Mouse (Mus musculus) midbrain, embryonic 15.5 days (tissue): ENCODE measurements around the gene Ncoa7. TPM values are rescaled to one million over a fixed set of nuclear protein-coding genes. Genes with fewer than 3 reads are reported as not detected.
A peak's percentile ranks its signal among the peaks of the same experiment; 100 is the strongest.

Source experiments
- ATAC-seq: fragments of 200-750 bp; cut with Nextera tagmentation; replicated peaks from 2 replicates; pipeline ENCODE4 v1.8.0; 2017; ENCODE audit warnings: moderate TSS enrichment
- H3K27ac ChIP-seq: fragments of 300-500 bp; sonication (generic); 2 replicates; pipeline ENCODE4 v1.5.1; 2015; ENCODE audit warnings: mild to moderate bottlenecking, inconsistent platforms
- H3K27me3 ChIP-seq: fragments of 300-500 bp; sonication (generic); replicated peaks from 2 replicates; pipeline ENCODE4 v1.6.1; 2015; ENCODE audit warnings: inconsistent platforms
- H3K36me3 ChIP-seq: fragments of 300-500 bp; sonication (generic); replicated peaks from 2 replicates; pipeline ENCODE4 v1.6.1; 2015; ENCODE audit warnings: inconsistent platforms
- H3K4me1 ChIP-seq: fragments of 300-500 bp; sonication (generic); 2 replicates; pipeline ENCODE4 v1.6.1; 2015; ENCODE audit warnings: inconsistent platforms
- H3K4me2 ChIP-seq: fragments of 300-500 bp; sonication (generic); 2 replicates; pipeline ENCODE4 v1.6.1; 2015; ENCODE audit warnings: inconsistent platforms, mild to moderate bottlenecking, moderate library complexity
- H3K4me3 ChIP-seq: fragments of 300-500 bp; sonication (generic); 2 replicates; pipeline ENCODE4 v1.5.1; 2015; ENCODE audit warnings: mild to moderate bottlenecking, inconsistent platforms
- H3K9ac ChIP-seq: fragments of 300-500 bp; sonication (generic); 2 replicates; pipeline ENCODE4 v1.6.1; 2015; ENCODE audit warnings: mild to moderate bottlenecking, inconsistent platforms
- H3K9me3 ChIP-seq: fragments of 300-500 bp; sonication (generic); 2 replicates; pipeline ENCODE4 v1.6.1; 2016; ENCODE audit warnings: inconsistent platforms
- WGBS: fragments of 180-500 bp; shearing (Covaris S2); methylation state at CpG from one replicate; pipeline ENCODE4 v1.1.7; 2015; ENCODE audit warnings: mixed read lengths; 5-methylcytosine and 5-hydroxymethylcytosine counted together
- polyA plus RNA-seq: library from polyadenylated mRNA; unstranded; fragments of >200 nt; fragmentation: Nextera tagmentation; extraction: Ambion mirVana; gene quantifications from 2 replicates; pipeline ENCODE4 v1.2.1, GENCODE M21; 2015

The Ncoa7 gene
- polyA plus RNA-seq, 1 experiment from 2014 or later = 19.8 TPM

DNA sequence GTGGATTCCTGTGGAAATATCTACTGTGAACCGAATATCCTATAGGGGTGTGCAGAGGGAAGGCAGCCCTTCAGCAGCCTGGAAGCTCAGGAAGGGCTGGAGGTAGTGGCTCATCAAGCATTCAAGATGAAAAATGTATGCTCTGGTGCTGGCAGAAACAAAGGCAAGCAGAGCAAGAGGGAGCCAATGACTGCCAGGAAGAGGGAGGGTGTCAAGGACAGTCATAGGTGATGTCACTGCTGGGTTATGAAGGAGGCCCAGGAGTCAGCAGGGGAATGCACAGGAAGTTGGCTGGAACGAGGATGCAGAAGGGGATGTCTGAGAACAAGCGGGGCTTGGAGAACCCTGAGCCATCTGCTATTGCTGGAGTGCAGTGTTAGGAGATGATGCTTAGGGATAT is 24.9 kb downstream of the Ncoa7 start:
- 87% methylated on average over 3 of the region's 3 CpGs for whole genome bisulfite sequencing
- ATAC-seq = no peak
- no peak overlapping the region for H3K4me2 ChIP-seq
- no peaks in the 10 kb centered on the region for H3K9me3 ChIP-seq
- H3K9ac ChIP-seq = no peak overlapping the region
- H3K4me1 ChIP-seq = no peaks in the 10 kb centered on the region; the same call in 1 of the 2 replicates
- H3K4me3 ChIP-seq = no peak overlapping the region
- H3K27ac ChIP-seq = no peak overlapping the region
- no peaks in the 10 kb centered on the region for H3K36me3 ChIP-seq
- H3K27me3 ChIP-seq = no peaks in the 10 kb centered on the region

DNA sequence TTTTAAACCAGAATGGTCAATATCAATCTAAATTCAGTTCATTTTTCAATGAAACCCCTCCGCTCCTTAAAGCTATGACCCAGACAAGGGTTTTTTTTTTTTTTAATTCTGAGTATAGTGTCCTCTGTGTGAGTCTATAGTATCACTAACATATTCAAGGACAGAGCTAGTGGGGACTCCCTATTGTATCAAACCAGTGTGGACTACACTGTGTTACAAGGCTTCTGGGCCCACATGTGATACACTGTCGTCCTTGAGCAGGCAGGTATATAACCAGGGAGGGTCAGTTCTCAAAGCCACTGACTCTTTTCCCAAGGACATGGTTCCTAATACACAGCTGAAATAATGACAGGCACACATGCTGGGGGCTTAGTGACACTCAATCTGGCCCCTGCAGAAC is 27.1 kb downstream of the Ncoa7 start:
- peak; percentile 55; the same call in 1 of the 2 replicates for ATAC-seq
- WGBS = 81% methylated on average over 2 of the region's 2 CpGs
- H3K27ac ChIP-seq = no peak overlapping the region
- no peaks in the 10 kb centered on the region; the same call in 1 of the 2 replicates for H3K4me1 ChIP-seq
- no peak overlapping the region for H3K4me2 ChIP-seq
- H3K36me3 ChIP-seq = no peaks in the 10 kb centered on the region
- H3K9me3 ChIP-seq = no peaks in the 10 kb centered on the region
- no peak overlapping the region for H3K9ac ChIP-seq
- no peaks in the 10 kb centered on the region for H3K27me3 ChIP-seq
- H3K4me3 ChIP-seq = no peak overlapping the region

DNA sequence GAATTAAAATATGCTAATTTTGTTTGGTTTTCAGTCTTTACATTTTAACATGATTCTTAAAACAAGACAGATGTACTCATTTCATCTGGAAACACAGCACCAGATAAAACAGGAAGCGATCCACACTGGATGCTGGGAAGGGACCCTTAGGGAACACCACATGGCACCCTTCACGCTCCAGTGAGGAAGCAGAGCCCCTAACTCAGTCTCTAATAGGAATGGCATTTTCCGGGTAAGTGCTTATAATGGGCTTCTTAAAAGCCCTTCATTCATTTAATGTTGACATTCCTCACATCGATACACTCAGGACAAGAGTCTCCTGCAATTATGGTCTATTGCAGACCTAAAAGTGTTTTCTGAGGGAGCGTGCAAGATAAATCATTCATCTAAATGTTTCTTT is 27.6 kb downstream of the Ncoa7 start:
- H3K27ac ChIP-seq = no peak overlapping the region
- no peak overlapping the region for H3K4me2 ChIP-seq
- WGBS = 64% methylated on average over 5 of the region's 5 CpGs
- no peak overlapping the region for H3K4me3 ChIP-seq
- H3K9ac ChIP-seq = no peak overlapping the region
- no peaks in the 10 kb centered on the region; the same call in 1 of the 2 replicates for H3K4me1 ChIP-seq
- H3K9me3 ChIP-seq = no peaks in the 10 kb centered on the region
- peak; percentile 59; the same call in 1 of the 2 replicates for ATAC-seq
- no peaks in the 10 kb centered on the region for H3K36me3 ChIP-seq
- H3K27me3 ChIP-seq = no peaks in the 10 kb centered on the region

DNA sequence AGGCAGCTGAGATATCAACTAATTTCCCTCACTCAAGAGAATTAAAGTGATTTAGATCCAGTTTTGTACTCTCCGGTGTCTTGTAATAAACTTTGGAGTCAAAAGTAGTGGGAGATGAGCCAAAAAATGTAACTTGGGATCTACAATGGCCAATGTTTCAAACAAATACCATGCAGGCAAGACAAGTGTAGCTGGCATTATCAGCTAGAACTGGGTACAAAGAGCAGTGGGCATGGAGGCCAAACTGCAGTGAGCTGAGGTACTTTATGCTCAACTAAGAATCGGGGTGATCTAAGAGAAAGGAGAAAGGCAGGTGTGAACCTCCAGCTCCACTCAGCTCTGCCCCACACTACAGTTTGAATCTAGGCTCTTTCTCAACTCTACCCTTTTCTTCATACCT is 28.7 kb downstream of the Ncoa7 start:
- Histone ChIP-seq H3K36me3 (no peaks in the 10 kb centered on the region), H3K9me3 (no peaks in the 10 kb centered on the region), H3K4me2 (no peak overlapping the region), H3K27me3 (no peaks in the 10 kb centered on the region), H3K4me1 (no peaks in the 10 kb centered on the region; the same call in 1 of the 2 replicates), H3K4me3 (no peak overlapping the region), H3K9ac (no peak overlapping the region), H3K27ac (no peak overlapping the region)
- 89% methylated on average over 2 of the region's 2 CpGs for WGBS
- no peak for ATAC-seq

DNA sequence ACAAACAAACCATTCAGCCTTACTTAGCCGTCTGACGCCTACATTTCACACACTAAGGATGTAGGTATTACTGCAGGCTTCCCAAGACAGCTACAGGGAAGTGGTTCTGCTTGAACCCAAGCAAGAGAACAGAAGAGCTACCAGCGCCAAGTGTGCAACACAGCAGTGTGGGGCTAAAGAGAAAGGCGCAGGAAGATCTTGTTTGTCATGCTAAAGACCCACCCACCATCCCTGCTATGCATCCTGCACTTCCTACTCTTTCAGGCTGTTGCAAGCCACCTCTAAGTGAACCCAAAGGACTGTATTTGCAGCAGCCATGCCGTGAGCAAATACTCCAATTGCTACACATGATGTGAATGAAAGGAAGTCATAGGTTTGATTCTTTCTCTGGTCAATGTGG is 29.9 kb downstream of the Ncoa7 start:
- Histone ChIP-seq H3K9ac (no peak overlapping the region), H3K4me3 (no peak overlapping the region), H3K9me3 (no peaks in the 10 kb centered on the region), H3K4me2 (no peak overlapping the region), H3K27me3 (no peaks in the 10 kb centered on the region), H3K4me1 (no peaks in the 10 kb centered on the region; the same call in 1 of the 2 replicates), H3K27ac (no peak overlapping the region), H3K36me3 (no peaks in the 10 kb centered on the region)
- ATAC-seq = no peak
- WGBS = 74% methylated on average over 5 of the region's 5 CpGs

DNA sequence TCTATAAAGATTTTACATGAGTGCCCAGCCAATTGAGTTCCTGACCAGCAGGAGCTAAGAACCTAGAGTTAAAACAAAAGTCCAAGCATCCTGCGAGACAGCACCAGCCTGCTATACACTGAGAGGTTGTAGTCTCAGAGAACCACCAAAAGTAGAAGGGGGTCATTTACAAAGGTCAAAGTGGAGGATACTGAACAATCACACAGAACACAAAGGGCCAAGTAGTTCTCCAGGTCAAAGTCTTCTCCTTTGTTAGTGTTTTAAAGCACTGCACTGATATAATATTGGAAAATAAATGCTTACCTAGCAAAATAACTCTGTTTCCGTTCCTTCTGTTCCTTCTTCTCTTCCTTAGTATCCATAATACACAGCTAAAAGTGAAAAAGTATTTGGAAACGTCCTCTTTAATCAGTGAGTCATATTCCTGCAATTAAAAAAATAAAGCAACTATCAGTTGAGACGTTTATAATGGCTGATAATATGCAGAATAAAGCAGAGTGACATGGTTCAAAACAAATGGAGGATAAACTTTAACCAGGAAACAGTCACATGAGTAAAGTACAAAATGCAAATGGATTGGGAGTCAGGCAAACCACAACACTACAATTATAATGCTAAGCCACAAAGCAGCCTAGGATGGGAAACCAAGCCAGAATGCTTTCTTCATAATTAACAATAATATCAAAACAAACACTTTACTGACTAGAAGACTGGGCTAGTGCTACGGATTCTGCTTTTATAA is 31.5 kb downstream of the Ncoa7 start:
- ATAC-seq = no peak
- Histone ChIP-seq H3K9ac (no peak overlapping the region), H3K36me3 (no peaks in the 10 kb centered on the region), H3K9me3 (no peaks in the 10 kb centered on the region), H3K4me3 (no peak overlapping the region), H3K4me1 (no peaks in the 10 kb centered on the region; the same call in 1 of the 2 replicates), H3K27ac (no peak overlapping the region), H3K4me2 (no peak overlapping the region), H3K27me3 (no peaks in the 10 kb centered on the region)
- 83% methylated on average over 5 of the region's 5 CpGs for WGBS

DNA sequence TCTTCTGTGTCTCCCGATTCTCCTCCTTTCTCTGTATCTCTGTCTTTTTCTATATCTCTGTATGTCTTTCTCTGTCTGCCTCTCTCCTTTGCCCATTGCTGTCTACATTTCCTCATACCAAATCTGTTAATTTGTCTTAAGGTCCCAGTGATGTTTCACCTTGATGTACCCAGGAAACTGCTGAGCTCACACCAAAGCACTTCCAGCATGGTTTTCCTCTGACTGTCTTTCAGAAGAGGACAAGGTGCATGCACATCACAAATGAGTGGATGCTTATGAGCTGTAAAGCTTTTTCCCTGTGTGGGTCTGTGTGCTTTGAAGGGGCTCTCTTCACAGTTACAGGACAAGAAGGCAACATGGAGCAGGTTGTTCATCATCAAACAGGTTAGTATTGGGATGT is 34.3 kb downstream of the Ncoa7 start:
- Histone ChIP-seq H3K27ac (no peak overlapping the region), H3K9me3 (no peaks in the 10 kb centered on the region), H3K4me2 (no peak overlapping the region), H3K27me3 (no peaks in the 10 kb centered on the region), H3K4me3 (no peak overlapping the region), H3K4me1 (no peaks in the 10 kb centered on the region), H3K9ac (no peak overlapping the region), H3K36me3 (no peaks in the 10 kb centered on the region)
- ATAC-seq = no peak
- 92% methylated on average over 1 of the region's 1 CpGs for WGBS

DNA sequence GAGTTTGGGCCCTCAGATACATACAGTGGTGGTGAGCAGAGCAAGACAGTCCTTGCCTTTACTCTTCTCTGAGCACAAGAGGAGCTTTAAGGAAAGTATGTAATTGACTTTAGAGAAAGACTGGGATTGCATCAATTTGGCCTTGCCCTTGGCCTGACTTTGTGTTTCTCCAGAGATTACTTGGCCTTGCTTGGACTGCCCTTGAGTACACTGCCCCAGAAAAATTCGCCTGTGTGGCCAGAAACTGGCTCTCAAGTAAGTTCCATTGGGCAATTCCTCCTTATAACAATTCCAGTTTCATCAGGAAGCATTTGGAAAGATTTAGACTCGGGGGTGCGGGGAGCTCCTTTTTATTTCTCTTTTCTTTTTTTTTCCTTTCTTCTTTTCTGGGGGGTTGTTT is 34.9 kb downstream of the Ncoa7 start:
- WGBS = 89% methylated on average over 3 of the region's 3 CpGs
- Histone ChIP-seq H3K27me3 (no peaks in the 10 kb centered on the region), H3K4me2 (no peak overlapping the region), H3K4me1 (no peaks in the 10 kb centered on the region), H3K27ac (no peak overlapping the region), H3K9me3 (no peaks in the 10 kb centered on the region), H3K9ac (no peak overlapping the region), H3K4me3 (no peak overlapping the region), H3K36me3 (no peaks in the 10 kb centered on the region)
- ATAC-seq = no peak

DNA sequence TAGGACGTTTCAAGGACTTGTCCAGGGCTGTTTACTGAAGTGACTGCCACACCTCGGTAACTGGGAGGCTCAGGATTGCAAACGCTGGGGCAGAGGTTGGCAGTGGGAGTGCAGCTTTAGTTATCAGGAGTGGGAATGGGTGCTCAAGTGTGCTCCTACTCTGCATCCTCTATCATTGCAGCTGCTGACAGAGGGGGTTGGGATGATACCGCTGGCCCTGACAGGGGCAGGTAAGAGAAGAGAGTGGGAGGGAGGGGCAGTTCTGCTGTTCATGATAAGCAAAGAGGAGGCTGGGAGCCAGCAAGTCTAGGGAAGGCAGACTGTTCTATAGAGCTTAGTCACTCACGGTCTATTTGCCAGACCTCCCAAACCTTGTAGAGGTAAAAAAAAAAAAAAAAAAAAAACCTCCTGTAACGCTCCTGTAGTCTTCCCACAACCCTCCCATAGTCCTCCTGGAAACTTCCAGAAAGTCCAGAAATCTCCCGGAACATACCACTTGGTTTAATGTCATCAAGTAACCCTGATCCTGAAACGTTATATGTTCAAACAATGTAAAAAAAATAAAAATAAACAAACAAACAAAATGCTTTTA is 39.9 kb downstream of the Ncoa7 start:
- H3K9ac ChIP-seq = no peak overlapping the region
- H3K4me2 ChIP-seq = no peak overlapping the region
- no peak overlapping the region for H3K4me3 ChIP-seq
- no peaks in the 10 kb centered on the region for H3K4me1 ChIP-seq
- no peaks in the 10 kb centered on the region for H3K36me3 ChIP-seq
- no peaks in the 10 kb centered on the region for H3K27me3 ChIP-seq
- 86% methylated on average over 8 of the region's 8 CpGs for WGBS
- ATAC-seq = no peak
- no peaks in the 10 kb centered on the region for H3K9me3 ChIP-seq
- H3K27ac ChIP-seq = no peak overlapping the region

DNA sequence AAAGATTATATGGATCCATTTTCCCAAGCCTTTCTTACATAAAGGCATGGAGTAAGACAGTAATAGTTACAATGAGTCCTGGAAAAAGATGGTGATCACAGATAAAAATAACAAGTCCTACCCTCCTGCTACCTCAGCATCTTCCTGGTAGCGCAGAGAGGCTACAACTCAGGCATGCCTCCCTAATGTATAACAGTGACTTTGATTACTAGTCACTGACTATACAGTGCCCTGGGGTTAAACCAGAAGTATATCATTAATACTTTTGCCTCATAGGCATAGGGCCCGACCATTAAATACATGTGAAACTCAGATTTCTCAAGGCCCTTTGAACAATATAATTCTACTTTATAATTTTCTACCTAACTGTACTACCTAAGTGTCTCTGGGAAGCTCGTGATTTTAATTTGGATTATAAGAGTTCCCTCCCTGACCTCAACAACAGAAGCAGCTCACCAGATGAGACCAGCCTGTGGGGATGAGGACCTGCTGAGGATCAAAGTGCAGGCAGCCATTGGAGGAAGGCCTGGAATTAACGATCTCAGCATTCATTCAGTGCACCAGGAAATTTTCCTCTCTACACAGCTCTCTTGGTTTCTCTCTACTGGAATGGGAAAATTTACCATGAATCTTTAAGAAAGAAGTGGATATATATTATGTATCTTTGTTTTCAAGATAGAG is 40.7 kb downstream of the Ncoa7 start:
- Histone ChIP-seq H3K4me3 (no peak overlapping the region), H3K27ac (no peak overlapping the region), H3K9me3 (no peaks in the 10 kb centered on the region), H3K27me3 (no peaks in the 10 kb centered on the region), H3K9ac (no peak overlapping the region), H3K36me3 (no peaks in the 10 kb centered on the region), H3K4me1 (no peaks in the 10 kb centered on the region), H3K4me2 (no peak overlapping the region)
- WGBS = 74% methylated on average over 4 of the region's 4 CpGs
- ATAC-seq = peak; percentile 56; the same call in 1 of the 2 replicates

DNA sequence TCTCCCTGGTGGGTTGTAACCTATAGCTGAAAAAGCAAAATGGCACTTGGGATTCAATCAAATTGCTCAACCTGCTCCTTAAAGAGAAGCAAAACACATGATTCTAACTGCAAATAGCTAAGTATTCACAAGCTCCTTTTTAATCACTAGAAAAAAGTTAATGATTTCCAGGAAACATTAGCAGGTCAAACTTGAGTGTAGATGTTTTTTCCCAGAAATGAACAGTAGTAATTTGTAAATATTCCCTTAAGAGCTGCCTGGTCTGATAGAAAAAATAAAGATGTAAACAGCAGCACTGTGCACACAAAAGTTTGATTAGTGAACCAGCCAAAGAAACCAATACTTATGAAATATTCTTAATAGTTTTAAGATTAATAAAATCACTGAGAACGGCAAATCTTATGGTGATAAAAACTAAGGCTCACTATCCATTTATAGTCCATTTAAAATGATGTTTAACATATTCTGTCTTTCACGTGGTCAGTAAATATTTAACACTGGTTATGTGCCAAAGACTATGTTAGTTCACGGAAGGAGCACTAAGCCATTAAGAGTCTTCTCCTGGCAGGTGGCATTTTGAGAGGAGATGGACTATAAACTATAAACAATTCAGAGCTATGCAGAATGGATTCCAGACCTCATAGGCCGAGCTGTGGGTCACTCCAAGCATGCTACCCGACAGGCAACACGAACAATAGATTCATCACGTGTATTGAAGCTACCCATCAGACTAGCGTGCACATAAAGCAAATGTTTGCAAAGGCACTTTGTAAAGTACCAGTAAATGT is 43.6 kb downstream of the Ncoa7 start:
- Histone ChIP-seq H3K27me3 (no peaks in the 10 kb centered on the region), H3K4me2 (no peak overlapping the region), H3K4me3 (no peak overlapping the region), H3K27ac (no peak overlapping the region), H3K9me3 (no peaks in the 10 kb centered on the region), H3K4me1 (no peaks in the 10 kb centered on the region), H3K9ac (no peak overlapping the region), H3K36me3 (no peaks in the 10 kb centered on the region)
- WGBS = 81% methylated on average over 8 of the region's 8 CpGs
- no peak for ATAC-seq

DNA sequence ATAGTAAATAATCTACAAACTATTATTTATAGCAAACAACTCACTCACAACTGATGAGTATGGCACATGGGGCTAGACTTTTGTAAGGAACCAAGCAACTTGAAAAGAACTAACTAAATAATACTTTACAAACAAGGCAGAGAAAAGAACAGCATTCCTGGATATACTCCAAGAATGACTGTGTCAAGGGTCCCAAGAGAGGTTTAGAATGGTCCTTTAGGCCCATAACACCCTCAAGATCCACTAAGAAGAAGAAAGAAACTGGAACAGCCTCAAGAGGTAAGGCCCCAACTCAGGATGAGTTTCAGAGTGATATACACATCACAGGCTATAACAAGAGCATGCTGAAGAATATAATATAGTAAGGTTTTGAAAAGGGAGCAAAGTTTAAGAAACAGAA is 47.1 kb downstream of the Ncoa7 start:
- H3K9ac ChIP-seq = no peak overlapping the region
- H3K4me3 ChIP-seq = no peak overlapping the region
- H3K4me2 ChIP-seq = no peak overlapping the region
- ATAC-seq = no peak
- H3K36me3 ChIP-seq = no peaks in the 10 kb centered on the region
- no peak overlapping the region for H3K27ac ChIP-seq
- no peaks in the 10 kb centered on the region for H3K4me1 ChIP-seq
- H3K9me3 ChIP-seq = no peaks in the 10 kb centered on the region
- H3K27me3 ChIP-seq = no peaks in the 10 kb centered on the region
